Mouse (Mus musculus): ENCODE data around the gene Car9. TPM values are rescaled to one million over a fixed set of nuclear protein-coding genes. Genes with fewer than 3 reads are reported as not detected.

The Car9 gene
- polyA plus RNA-seq, 1 experiment from 2014 or later = 0.07 TPM

GRCm38 (mm10) chr4:43530081-43530501, 23.3 kb downstream of the Car9 start:
- DNase-seq (ENCODE audit: low spot score, missing footprints) (no peak), ATAC-seq (ENCODE audit: low FRiP score) (no peak)
- Histone ChIP-seq H3K27ac (ENCODE audit: low read depth, low read length) (no peak overlapping the region), H3K36me3 (ENCODE audit: control insufficient read depth, insufficient read depth, low read length) (peaks cover 13% of the 10 kb centered on the region), H3K9ac (ENCODE audit: low read length) (no peak overlapping the region), H3K4me2 (no peak overlapping the region), H3K27me3 (ENCODE audit: control insufficient read depth, insufficient read depth, low read length) (peaks cover 6% of the 10 kb centered on the region; the same call in 1 of the 2 replicates), H3K4me1 (ENCODE audit: control insufficient read depth, insufficient read depth, low read length) (no peaks in the 10 kb centered on the region), H3K9me3 (ENCODE audit: control insufficient read depth, low read length) (no peaks in the 10 kb centered on the region), H3K4me3 (ENCODE audit: low read depth, low read length) (no peak overlapping the region)
- WGBS = 77% methylated on average over 8 of the region's 8 CpGs

- H3K9ac ChIP-seq (ENCODE audit: low read length) = no peak overlapping the region
- ATAC-seq (ENCODE audit: low FRiP score) (no peak), DNase-seq (ENCODE audit: low spot score, missing footprints) (peak; percentile 93)
- no peak overlapping the region for H3K4me3 ChIP-seq (ENCODE audit: low read depth, low read length)
- no peak overlapping the region for H3K4me2 ChIP-seq
- WGBS = 27% methylated on average over 7 of the region's 7 CpGs
- peaks cover 15% of the 10 kb centered on the region for H3K36me3 ChIP-seq (ENCODE audit: control insufficient read depth, insufficient read depth, low read length)
- no peak overlapping the region for H3K27ac ChIP-seq (ENCODE audit: low read depth, low read length)
- H3K4me1 ChIP-seq (ENCODE audit: control insufficient read depth, insufficient read depth, low read length) = no peaks in the 10 kb centered on the region
- no peaks in the 10 kb centered on the region for H3K9me3 ChIP-seq (ENCODE audit: control insufficient read depth, low read length)
- H3K27me3 ChIP-seq (ENCODE audit: control insufficient read depth, insufficient read depth, low read length) = peaks cover 2% of the 10 kb centered on the region; the same call in 1 of the 2 replicates
These were observed 23.8 kb downstream of the Car9 start for GRCm38 (mm10) chr4:43530581-43530980.

GRCm38 (mm10) chr4:43533270-43533669, 26.5 kb downstream of the Car9 start:
- H3K4me1 ChIP-seq (ENCODE audit: control insufficient read depth, insufficient read depth, low read length) = no peaks in the 10 kb centered on the region
- no peaks in the 10 kb centered on the region for H3K9me3 ChIP-seq (ENCODE audit: control insufficient read depth, low read length)
- H3K9ac ChIP-seq (ENCODE audit: low read length) = no peak overlapping the region
- WGBS = 95% methylated on average over 9 of the region's 9 CpGs
- peaks cover 30% of the 10 kb centered on the region for H3K36me3 ChIP-seq (ENCODE audit: control insufficient read depth, insufficient read depth, low read length)
- no peak for DNase-seq (ENCODE audit: low spot score, missing footprints)
- ATAC-seq (ENCODE audit: low FRiP score) = no peak
- H3K4me2 ChIP-seq = no peak overlapping the region
- H3K27ac ChIP-seq (ENCODE audit: low read depth, low read length) = no peak overlapping the region
- no peak overlapping the region for H3K4me3 ChIP-seq (ENCODE audit: low read depth, low read length)
- H3K27me3 ChIP-seq (ENCODE audit: control insufficient read depth, insufficient read depth, low read length) = no peaks in the 10 kb centered on the region

GRCm38 (mm10) chr4:43535628-43536027, 28.9 kb downstream of the Car9 start:
- H3K27ac ChIP-seq (ENCODE audit: low read depth, low read length) = no peak overlapping the region
- 97% methylated on average over 8 of the region's 8 CpGs for WGBS
- no peak overlapping the region for H3K4me3 ChIP-seq (ENCODE audit: low read depth, low read length)
- no peaks in the 10 kb centered on the region for H3K27me3 ChIP-seq (ENCODE audit: control insufficient read depth, insufficient read depth, low read length)
- DNase-seq (ENCODE audit: low spot score, missing footprints) = no peak
- ATAC-seq (ENCODE audit: low FRiP score) = no peak
- H3K9me3 ChIP-seq (ENCODE audit: control insufficient read depth, low read length) = no peaks in the 10 kb centered on the region
- no peak overlapping the region for H3K4me2 ChIP-seq
- H3K4me1 ChIP-seq (ENCODE audit: control insufficient read depth, insufficient read depth, low read length) = no peaks in the 10 kb centered on the region
- H3K36me3 ChIP-seq (ENCODE audit: control insufficient read depth, insufficient read depth, low read length) = peaks cover 45% of the 10 kb centered on the region
- H3K9ac ChIP-seq (ENCODE audit: low read length) = no peak overlapping the region

- no peaks in the 10 kb centered on the region for H3K27me3 ChIP-seq (ENCODE audit: control insufficient read depth, insufficient read depth, low read length)
- no peaks in the 10 kb centered on the region for H3K9me3 ChIP-seq (ENCODE audit: control insufficient read depth, low read length)
- no peaks in the 10 kb centered on the region for H3K4me1 ChIP-seq (ENCODE audit: control insufficient read depth, insufficient read depth, low read length)
- no peak overlapping the region for H3K27ac ChIP-seq (ENCODE audit: low read depth, low read length)
- H3K4me2 ChIP-seq = no peak overlapping the region
- no peak overlapping the region for H3K4me3 ChIP-seq (ENCODE audit: low read depth, low read length)
- WGBS = 97% methylated on average over 9 of the region's 9 CpGs
- DNase-seq (ENCODE audit: low spot score, missing footprints) = no peak
- H3K36me3 ChIP-seq (ENCODE audit: control insufficient read depth, insufficient read depth, low read length) = peaks cover 45% of the 10 kb centered on the region
- H3K9ac ChIP-seq (ENCODE audit: low read length) = no peak overlapping the region
- ATAC-seq (ENCODE audit: low FRiP score) = no peak
These were observed 29.3 kb downstream of the Car9 start for GRCm38 (mm10) chr4:43536031-43536430.

- peaks cover 41% of the 10 kb centered on the region for H3K36me3 ChIP-seq (ENCODE audit: control insufficient read depth, insufficient read depth, low read length)
- 73% methylated on average over 3 of the region's 3 CpGs for WGBS
These were observed 35.3 kb downstream of the Car9 start for GRCm38 (mm10) chr4:43542044-43542443.

GRCm38 (mm10) chr4:43546375-43547047, 39.7 kb downstream of the Car9 start:
- no peak for ATAC-seq (ENCODE audit: low FRiP score)
- Histone ChIP-seq H3K36me3 (ENCODE audit: control insufficient read depth, insufficient read depth, low read length) (peaks cover 43% of the 10 kb centered on the region), H3K4me3 (ENCODE audit: low read depth, low read length) (no peak overlapping the region)

More at GRCm38 (mm10) chr4:43542044-43542443, 35.3 kb downstream of the Car9 start:
- H3K9ac ChIP-seq (ENCODE audit: low read length) = no peak overlapping the region
- no peak overlapping the region for H3K27ac ChIP-seq (ENCODE audit: low read depth, low read length)
- H3K9me3 ChIP-seq (ENCODE audit: control insufficient read depth, low read length) = no peaks in the 10 kb centered on the region
- H3K4me1 ChIP-seq (ENCODE audit: control insufficient read depth, insufficient read depth, low read length) = no peaks in the 10 kb centered on the region
- H3K4me3 ChIP-seq (ENCODE audit: low read depth, low read length) = no peak overlapping the region
- no peak overlapping the region for H3K4me2 ChIP-seq
- no peak for ATAC-seq (ENCODE audit: low FRiP score)
- DNase-seq (ENCODE audit: low spot score, missing footprints) = no peak
- H3K27me3 ChIP-seq (ENCODE audit: control insufficient read depth, insufficient read depth, low read length) = no peaks in the 10 kb centered on the region

GRCm38 (mm10) chr4:43547160-43547559, 40.4 kb downstream of the Car9 start:
- Histone ChIP-seq H3K4me1 (ENCODE audit: control insufficient read depth, insufficient read depth, low read length) (no peaks in the 10 kb centered on the region), H3K27me3 (ENCODE audit: control insufficient read depth, insufficient read depth, low read length) (no peaks in the 10 kb centered on the region), H3K9me3 (ENCODE audit: control insufficient read depth, low read length) (no peaks in the 10 kb centered on the region), H3K4me3 (ENCODE audit: low read depth, low read length) (no peak overlapping the region), H3K4me2 (no peak overlapping the region), H3K36me3 (ENCODE audit: control insufficient read depth, insufficient read depth, low read length) (peaks cover 45% of the 10 kb centered on the region), H3K9ac (ENCODE audit: low read length) (no peak overlapping the region), H3K27ac (ENCODE audit: low read depth, low read length) (no peak overlapping the region)
- DNase-seq (ENCODE audit: low spot score, missing footprints) = no peak
- no peak for ATAC-seq (ENCODE audit: low FRiP score)
- WGBS = 89% methylated on average over 8 of the region's 8 CpGs

More at GRCm38 (mm10) chr4:43546375-43547047, 39.7 kb downstream of the Car9 start:
- Histone ChIP-seq H3K9me3 (ENCODE audit: control insufficient read depth, low read length) (no peaks in the 10 kb centered on the region), H3K9ac (ENCODE audit: low read length) (no peak overlapping the region), H3K27ac (ENCODE audit: low read depth, low read length) (no peak overlapping the region), H3K4me1 (ENCODE audit: control insufficient read depth, insufficient read depth, low read length) (no peaks in the 10 kb centered on the region), H3K4me2 (no peak overlapping the region), H3K27me3 (ENCODE audit: control insufficient read depth, insufficient read depth, low read length) (no peaks in the 10 kb centered on the region)
- WGBS = 92% methylated on average over 12 of the region's 12 CpGs
- DNase-seq (ENCODE audit: low spot score, missing footprints) = no peak

- DNase-seq (ENCODE audit: low spot score, missing footprints) (no peak), ATAC-seq (ENCODE audit: low FRiP score) (no peak)
- H3K4me3 ChIP-seq (ENCODE audit: low read depth, low read length) = no peak overlapping the region
- H3K36me3 ChIP-seq (ENCODE audit: control insufficient read depth, insufficient read depth, low read length) = peaks cover 53% of the 10 kb centered on the region
- no peaks in the 10 kb centered on the region for H3K9me3 ChIP-seq (ENCODE audit: control insufficient read depth, low read length)
- H3K27me3 ChIP-seq (ENCODE audit: control insufficient read depth, insufficient read depth, low read length) = no peaks in the 10 kb centered on the region
- H3K4me2 ChIP-seq = no peak overlapping the region
- no peaks in the 10 kb centered on the region for H3K4me1 ChIP-seq (ENCODE audit: control insufficient read depth, insufficient read depth, low read length)
- H3K27ac ChIP-seq (ENCODE audit: low read depth, low read length) = no peak overlapping the region
- H3K9ac ChIP-seq (ENCODE audit: low read length) = no peak overlapping the region
- WGBS = 93% methylated on average over 12 of the region's 12 CpGs
These were observed 42.3 kb downstream of the Car9 start for GRCm38 (mm10) chr4:43549055-43549454.

Data from midbrain, embryonic 11.5 days (tissue).